Mouse (Mus musculus) hindbrain, embryonic 13.5 days (tissue): ENCODE data around the gene Asic4. TPM values are rescaled to one million over a fixed set of nuclear protein-coding genes. Genes with fewer than 3 reads are reported as not detected.
A peak's percentile ranks its signal among the peaks of the same experiment; 100 is the strongest.

Experiments
- ATAC-seq: fragments of 200-750 bp; cut with Nextera tagmentation; 2 replicates; pipeline ENCODE4 v1.8.0; 2017; ENCODE audit warnings: moderate TSS enrichment; ENCODE audit not compliant: low FRiP score
- H3K27ac ChIP-seq: fragments of 300-500 bp; sonication (generic); 2 replicates; pipeline ENCODE4 v1.5.1; 2015; ENCODE audit warnings: inconsistent platforms, mild to moderate bottlenecking, moderate library complexity
- H3K27me3 ChIP-seq: fragments of 300-500 bp; sonication (generic); 2 replicates; pipeline ENCODE4 v1.6.1; 2015; ENCODE audit warnings: mild to moderate bottlenecking, inconsistent platforms
- H3K36me3 ChIP-seq: fragments of 300-500 bp; sonication (generic); 2 replicates; pipeline ENCODE4 v1.6.1; 2015; ENCODE audit warnings: mild to moderate bottlenecking, inconsistent platforms
- H3K4me1 ChIP-seq: fragments of 300-500 bp; sonication (generic); replicated peaks from 2 replicates; pipeline ENCODE4 v1.6.1; 2015; ENCODE audit warnings: inconsistent platforms
- H3K4me2 ChIP-seq: fragments of 300-500 bp; sonication (generic); 2 replicates; pipeline ENCODE4 v1.6.1; 2015; ENCODE audit warnings: inconsistent platforms, mild to moderate bottlenecking, moderate library complexity
- H3K4me3 ChIP-seq: fragments of 300-500 bp; sonication (generic); 2 replicates; pipeline ENCODE4 v1.5.1; 2015; ENCODE audit warnings: mild to moderate bottlenecking, inconsistent platforms
- H3K9ac ChIP-seq: fragments of 300-500 bp; sonication (generic); 2 replicates; pipeline ENCODE4 v1.6.1; 2015; ENCODE audit warnings: mild to moderate bottlenecking, inconsistent platforms
- H3K9me3 ChIP-seq: fragments of 300-500 bp; sonication (generic); 2 replicates; pipeline ENCODE4 v1.6.1; 2016; ENCODE audit warnings: inconsistent platforms
- WGBS: fragments of 180-500 bp; shearing (Covaris S2); methylation state at CpG from one replicate; pipeline ENCODE4 v1.1.7; 2015; 5-methylcytosine and 5-hydroxymethylcytosine counted together
- polyA plus RNA-seq: library from polyadenylated mRNA; unstranded; fragments of >200 nt; fragmentation: Nextera tagmentation; extraction: Ambion mirVana; gene quantifications from 2 replicates; pipeline ENCODE4 v1.2.1, GENCODE M21; 2015

Gene Asic4
- polyA plus RNA-seq, 1 experiment from 2014 or later = 25.9 TPM

- no peak overlapping the region for H3K27ac ChIP-seq
- H3K4me2 ChIP-seq = no peak overlapping the region
- peaks cover 18% of the 10 kb centered on the region for H3K4me1 ChIP-seq
- no peak overlapping the region for H3K9ac ChIP-seq
- H3K9me3 ChIP-seq = no peaks in the 10 kb centered on the region
- no peak for ATAC-seq
- WGBS = 50% methylated on average over 4 of the region's 4 CpGs
- H3K27me3 ChIP-seq = peaks cover 33% of the 10 kb centered on the region
- H3K4me3 ChIP-seq = no peak overlapping the region
- H3K36me3 ChIP-seq = no peaks in the 10 kb centered on the region
Observed at GRCm38 (mm10) chr1:75511437-75512210, 61.4 kb downstream of the Asic4 start.

- no peak overlapping the region for H3K4me2 ChIP-seq
- WGBS = 89% methylated on average over 3 of the region's 3 CpGs
- H3K4me1 ChIP-seq = peaks cover 9% of the 10 kb centered on the region
- no peaks in the 10 kb centered on the region for H3K36me3 ChIP-seq
- H3K4me3 ChIP-seq = no peak overlapping the region
- H3K27me3 ChIP-seq = peaks cover 25% of the 10 kb centered on the region
- H3K27ac ChIP-seq = no peak overlapping the region
- no peak overlapping the region for H3K9ac ChIP-seq
- ATAC-seq = no peak
- H3K9me3 ChIP-seq = no peaks in the 10 kb centered on the region
Observed at GRCm38 (mm10) chr1:75512550-75512949, 62.3 kb downstream of the Asic4 start.

GRCm38 (mm10) chr1:75516703-75517380 lies 66.6 kb downstream of the Asic4 start:
- ATAC-seq = no peak
- H3K4me3 ChIP-seq = no peak overlapping the region
- H3K4me2 ChIP-seq = no peak overlapping the region
- WGBS = 83% methylated on average over 15 of the region's 15 CpGs
- H3K27me3 ChIP-seq = no peaks in the 10 kb centered on the region; the same call in 1 of the 2 replicates
- H3K27ac ChIP-seq = no peak overlapping the region
- no peak overlapping the region for H3K9ac ChIP-seq
- H3K9me3 ChIP-seq = no peaks in the 10 kb centered on the region
- peaks cover 3% of the 10 kb centered on the region; the same call in 1 of the 2 replicates for H3K4me1 ChIP-seq
- no peaks in the 10 kb centered on the region for H3K36me3 ChIP-seq

GRCm38 (mm10) chr1:75517984-75518383 lies 67.7 kb downstream of the Asic4 start:
- WGBS = 65% methylated on average over 3 of the region's 4 CpGs
- no peaks in the 10 kb centered on the region for H3K36me3 ChIP-seq
- peaks cover 11% of the 10 kb centered on the region for H3K4me1 ChIP-seq
- no peaks in the 10 kb centered on the region for H3K9me3 ChIP-seq
- H3K4me3 ChIP-seq = no peak overlapping the region
- no peak overlapping the region for H3K4me2 ChIP-seq
- no peak for ATAC-seq
- no peak overlapping the region for H3K27ac ChIP-seq
- H3K9ac ChIP-seq = no peak overlapping the region
- no peaks in the 10 kb centered on the region; the same call in 1 of the 2 replicates for H3K27me3 ChIP-seq

- H3K9me3 ChIP-seq = no peaks in the 10 kb centered on the region
- no peak overlapping the region for H3K27ac ChIP-seq
- WGBS = 96% methylated on average over 4 of the region's 4 CpGs
- H3K36me3 ChIP-seq = no peaks in the 10 kb centered on the region
- no peak for ATAC-seq
- H3K4me3 ChIP-seq = no peak overlapping the region
- no peaks in the 10 kb centered on the region; the same call in 1 of the 2 replicates for H3K27me3 ChIP-seq
- H3K9ac ChIP-seq = no peak overlapping the region
- H3K4me1 ChIP-seq = peaks cover 11% of the 10 kb centered on the region
- no peak overlapping the region for H3K4me2 ChIP-seq
Observed at GRCm38 (mm10) chr1:75518427-75518826, 68.2 kb downstream of the Asic4 start.

GRCm38 (mm10) chr1:75519576-75519975 lies 69.3 kb downstream of the Asic4 start:
- 82% methylated on average over 5 of the region's 5 CpGs for WGBS
- H3K4me2 ChIP-seq = no peak overlapping the region
- H3K4me1 ChIP-seq = peaks cover 11% of the 10 kb centered on the region
- H3K9ac ChIP-seq = no peak overlapping the region
- 0 out of 2 replicates have a peak overlapping the region, but pooled peaks have one; percentile 32 for H3K27ac ChIP-seq
- no peak overlapping the region for H3K4me3 ChIP-seq
- ATAC-seq = no peak
- no peaks in the 10 kb centered on the region; the same call in 1 of the 2 replicates for H3K27me3 ChIP-seq
- H3K9me3 ChIP-seq = no peaks in the 10 kb centered on the region
- no peaks in the 10 kb centered on the region for H3K36me3 ChIP-seq

- Histone ChIP-seq H3K9ac (peak within 1 kb of the TSS; percentile 65), H3K4me2 (peak within 1 kb of the TSS; percentile 56), H3K27ac (peak within 1 kb of the TSS; percentile 89), H3K4me1 (peaks cover 11% of the 10 kb centered on the region), H3K4me3 (peak within 1 kb of the TSS; percentile 60), H3K36me3 (peaks cover 14% of the 10 kb centered on the region), H3K27me3 (no peaks in the 10 kb centered on the region), H3K9me3 (no peaks in the 10 kb centered on the region)
- ATAC-seq = peak; percentile 97
- under 1% methylated on average over 46 of the region's 46 CpGs for WGBS
Observed at GRCm38 (mm10) chr1:75521321-75522031, 71.2 kb downstream of the Asic4 start, which contains the start of gene Stk11ip. Gene Stk11ip (plus strand): TSS chr1:75521529.

Other genes with a start within 250 kb of the Asic4 start
- gene Glb1l, start 239.6 kb upstream of the Asic4 start, polyA plus RNA-seq = 19.9 and 22.5 TPM in 2 replicates
- gene Stk16, start 239.6 kb upstream of the Asic4 start, polyA plus RNA-seq = 138 and 145 TPM in 2 replicates
- gene Tuba4a, start 230.6 kb upstream of the Asic4 start, polyA plus RNA-seq = 6.5 and 7.1 TPM in 2 replicates
- gene A630095N17Rik, start 218.3 kb upstream of the Asic4 start, polyA plus RNA-seq = not detected in 2 replicates
- gene Dnajb2, start 214.0 kb upstream of the Asic4 start, polyA plus RNA-seq = 59.7 and 62.3 TPM in 2 replicates
- gene Ptprn, start 185.9 kb upstream of the Asic4 start, polyA plus RNA-seq = 15.6 and 17.6 TPM in 2 replicates
- 131 and 140 TPM in 2 replicates for gene Resp18, start 172.0 kb upstream of the Asic4 start, polyA plus RNA-seq
- gene Dnpep, start 132.4 kb upstream of the Asic4 start, polyA plus RNA-seq = 161 and 170 TPM in 2 replicates
- gene Des, start 90.1 kb upstream of the Asic4 start, polyA plus RNA-seq = 1.8 and 2.9 TPM in 2 replicates
- 15.9 and 16.0 TPM in 2 replicates for gene Speg, start 75.1 kb upstream of the Asic4 start, polyA plus RNA-seq
- gene Gmppa, start 14.5 kb upstream of the Asic4 start, polyA plus RNA-seq = 84.0 and 84.4 TPM in 2 replicates
- 32.4 and 33.8 TPM in 2 replicates for gene Chpf, start 28.9 kb downstream of the Asic4 start, polyA plus RNA-seq
- 43.7 and 45.0 TPM in 2 replicates for gene Tmem198, start 29.1 kb downstream of the Asic4 start, polyA plus RNA-seq
- gene Obsl1, start 56.0 kb downstream of the Asic4 start, polyA plus RNA-seq = 21.0 and 22.8 TPM in 2 replicates
- 11.5 and 11.7 TPM in 2 replicates for gene Inha, start 56.6 kb downstream of the Asic4 start, polyA plus RNA-seq
- gene Stk11ip, start 71.1 kb downstream of the Asic4 start, polyA plus RNA-seq = 18.6 and 20.7 TPM in 2 replicates
- gene Slc4a3, start 95.8 kb downstream of the Asic4 start, polyA plus RNA-seq = 50.4 and 50.9 TPM in 2 replicates